Mouse (Mus musculus): ENCODE data around the gene Ubxn4.

- TF ChIP-seq CTCF (IDR thresholded peaks at IDR 0.05; ENCODE audit: low read depth) (no peak), EP300 (IDR thresholded peaks at IDR 0.05; ENCODE audit: low read depth) (no peak)
These were observed 49.8 kb upstream of the Ubxn4 start for GRCm38 (mm10) chr1:128194011-128194410.
